Mouse (Mus musculus): ENCODE measurements around the gene Nptx2. TPM values are rescaled to one million over a fixed set of nuclear protein-coding genes. Genes with fewer than 3 reads are reported as not detected.

Gene Nptx2
- total and polyA plus RNA-seq, 2 experiments from 2014 or later, result 7.6 to 36.1 TPM

DNA sequence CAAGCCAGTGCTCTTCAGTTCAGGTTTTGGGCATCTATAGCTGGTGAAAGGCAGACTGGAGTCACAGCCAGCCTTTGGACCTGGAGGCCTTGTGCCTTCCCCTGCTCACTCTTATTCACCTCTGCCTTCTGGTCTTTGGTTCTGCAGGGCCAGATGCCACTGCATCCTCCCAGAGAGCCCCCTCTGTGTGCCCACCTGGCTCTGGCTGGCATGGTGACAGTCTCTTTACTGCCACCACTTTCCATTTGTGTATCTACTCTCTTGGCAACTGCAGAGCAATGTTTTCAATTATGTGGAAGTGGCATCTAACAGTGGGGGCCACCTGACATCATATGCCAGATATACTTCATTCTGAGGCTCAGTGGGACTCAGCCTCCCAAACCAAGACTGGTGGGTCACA lies 12.8 kb downstream of the Nptx2 start:
- H3K4me2 ChIP-seq (ENCODE audit: low read depth, low read length), result no peak overlapping the region
- no peak overlapping the region for H3K27ac ChIP-seq
- no peak overlapping the region for H3K9ac ChIP-seq (replicated peaks; ENCODE audit: low read length)
- peaks cover 6% of the 10 kb centered on the region; the same call in 1 of the 2 replicates for H3K4me1 ChIP-seq (ENCODE audit: insufficient read depth, low read length)
- H3K36me3 ChIP-seq (ENCODE audit: insufficient read depth, low read length), result no peaks in the 10 kb centered on the region
- no peak overlapping the region for H3K4me3 ChIP-seq (ENCODE audit: low read length)
- no peaks in the 10 kb centered on the region for H3K9me3 ChIP-seq (ENCODE audit: low read length)
- H3K27me3 ChIP-seq (ENCODE audit: insufficient read depth, low read length), result no peaks in the 10 kb centered on the region
- no peak for TF ChIP-seq CTCF (IDR thresholded peaks at IDR 0.05; ENCODE audit: low read depth)
- no peak for ATAC-seq
- DNase-seq (ENCODE audit: low spot score), result peak; percentile 28

DNA sequence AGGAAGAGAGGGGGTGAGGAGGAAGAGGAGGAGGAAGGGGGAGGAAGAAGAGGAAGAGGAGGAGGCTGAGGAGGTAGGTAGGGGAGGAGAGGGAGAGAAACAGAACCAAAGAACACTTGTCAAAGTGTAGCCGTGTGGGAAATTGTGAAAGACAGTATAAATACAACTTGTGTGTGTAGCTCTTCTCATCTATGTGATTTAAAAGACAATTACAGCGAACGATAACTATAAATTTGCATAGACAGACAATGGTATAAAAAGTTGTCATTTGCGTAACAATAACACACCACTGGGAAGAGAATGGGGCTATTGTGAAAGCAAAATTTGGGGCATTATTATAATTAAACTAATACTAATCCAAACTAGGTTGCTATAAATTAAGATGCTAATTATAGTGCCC lies 20.0 kb downstream of the Nptx2 start:
- Histone ChIP-seq H3K9me3 (ENCODE audit: low read length) (no peaks in the 10 kb centered on the region), H3K27ac (no peak overlapping the region), H3K9ac (replicated peaks; ENCODE audit: low read length) (no peak overlapping the region), H3K4me3 (ENCODE audit: low read length) (no peak overlapping the region), H3K4me2 (ENCODE audit: low read depth, low read length) (no peak overlapping the region), H3K36me3 (ENCODE audit: insufficient read depth, low read length) (no peaks in the 10 kb centered on the region), H3K27me3 (ENCODE audit: insufficient read depth, low read length) (no peaks in the 10 kb centered on the region), H3K4me1 (ENCODE audit: insufficient read depth, low read length) (no peaks in the 10 kb centered on the region)
- no peak for TF ChIP-seq CTCF (IDR thresholded peaks at IDR 0.05; ENCODE audit: low read depth)
- no peak for DNase-seq (ENCODE audit: low spot score)
- ATAC-seq, result no peak
- 52% methylated on average over 4 of the region's 4 CpGs for WGBS

DNA sequence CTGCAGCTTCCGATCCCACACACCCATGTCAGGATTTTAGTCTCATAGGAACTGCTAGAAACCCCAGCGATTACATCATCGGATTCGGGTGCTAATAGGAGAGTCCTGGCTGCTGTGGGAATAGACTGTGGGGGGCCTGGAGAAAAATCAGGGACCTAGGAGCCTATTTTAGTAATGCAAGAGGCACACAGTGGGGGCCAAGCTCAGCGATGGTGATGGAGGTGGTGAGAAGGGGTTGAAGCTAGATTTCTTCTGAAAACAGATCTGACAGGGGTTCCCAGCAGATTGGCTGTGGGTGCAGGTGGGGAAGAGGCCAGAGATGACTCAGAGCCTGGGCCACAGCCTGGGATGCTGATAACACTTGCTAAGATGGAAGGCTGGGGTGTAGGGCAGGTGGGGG lies 39.4 kb downstream of the Nptx2 start:
- no peak for TF ChIP-seq CTCF (IDR thresholded peaks at IDR 0.05; ENCODE audit: low read depth)
- Histone ChIP-seq H3K4me2 (ENCODE audit: low read depth, low read length) (no peak overlapping the region), H3K27me3 (ENCODE audit: insufficient read depth, low read length) (no peaks in the 10 kb centered on the region), H3K4me1 (ENCODE audit: insufficient read depth, low read length) (no peaks in the 10 kb centered on the region), H3K4me3 (ENCODE audit: low read length) (no peak overlapping the region), H3K36me3 (ENCODE audit: insufficient read depth, low read length) (no peaks in the 10 kb centered on the region), H3K27ac (no peak overlapping the region), H3K9ac (replicated peaks; ENCODE audit: low read length) (no peak overlapping the region), H3K9me3 (ENCODE audit: low read length) (no peaks in the 10 kb centered on the region; the same call in 1 of the 2 replicates)
- DNase-seq (ENCODE audit: low spot score) (no peak), ATAC-seq (no peak)
- 93% methylated on average over 5 of the region's 5 CpGs for WGBS

DNA sequence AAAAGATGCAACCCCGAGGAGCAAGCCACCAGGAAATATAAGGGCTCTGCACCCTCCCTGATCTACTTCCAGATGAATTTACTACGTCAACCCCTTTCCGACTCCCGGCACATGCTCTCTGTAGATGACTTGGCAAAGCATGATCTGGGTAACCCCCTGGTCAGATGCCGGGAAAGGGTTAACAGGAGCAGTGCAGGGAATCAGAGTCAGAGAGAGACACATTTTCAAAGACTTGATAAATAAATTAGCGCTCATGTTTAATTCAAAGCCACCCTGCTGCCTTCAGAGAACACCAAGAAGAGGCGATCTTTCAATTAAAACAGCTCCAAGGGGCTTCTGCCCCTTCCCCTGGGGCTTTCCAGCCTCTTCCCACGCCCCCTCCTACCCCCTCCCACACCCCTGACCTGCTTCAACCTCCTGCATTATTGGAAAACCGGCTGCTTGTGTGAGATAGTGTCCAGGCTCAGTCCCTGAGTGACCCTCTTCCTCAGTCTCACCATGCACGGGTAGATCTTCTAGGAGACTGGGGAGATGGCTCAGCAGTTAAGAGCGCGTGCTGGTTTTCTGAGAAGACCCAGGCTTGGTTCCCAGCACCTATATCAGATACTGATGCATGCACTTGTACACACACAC lies 45.7 kb downstream of the Nptx2 start:
- no peak overlapping the region for H3K4me3 ChIP-seq (ENCODE audit: low read length)
- no peaks in the 10 kb centered on the region for H3K4me1 ChIP-seq (ENCODE audit: insufficient read depth, low read length)
- 15% methylated on average over 12 of the region's 12 CpGs for WGBS
- no peak overlapping the region for H3K4me2 ChIP-seq (ENCODE audit: low read depth, low read length)
- peak; percentile 12; the same call in 1 of the 2 replicates for ATAC-seq
- DNase-seq (ENCODE audit: low spot score), result no peak
- H3K9me3 ChIP-seq (ENCODE audit: low read length), result no peaks in the 10 kb centered on the region; the same call in 1 of the 2 replicates
- no peaks in the 10 kb centered on the region for H3K27me3 ChIP-seq (ENCODE audit: insufficient read depth, low read length)
- H3K36me3 ChIP-seq (ENCODE audit: insufficient read depth, low read length), result no peaks in the 10 kb centered on the region
- no peak overlapping the region for H3K9ac ChIP-seq (replicated peaks; ENCODE audit: low read length)
- H3K27ac ChIP-seq, result no peak overlapping the region
- no peak for TF ChIP-seq CTCF (IDR thresholded peaks at IDR 0.05; ENCODE audit: low read depth)

DNA sequence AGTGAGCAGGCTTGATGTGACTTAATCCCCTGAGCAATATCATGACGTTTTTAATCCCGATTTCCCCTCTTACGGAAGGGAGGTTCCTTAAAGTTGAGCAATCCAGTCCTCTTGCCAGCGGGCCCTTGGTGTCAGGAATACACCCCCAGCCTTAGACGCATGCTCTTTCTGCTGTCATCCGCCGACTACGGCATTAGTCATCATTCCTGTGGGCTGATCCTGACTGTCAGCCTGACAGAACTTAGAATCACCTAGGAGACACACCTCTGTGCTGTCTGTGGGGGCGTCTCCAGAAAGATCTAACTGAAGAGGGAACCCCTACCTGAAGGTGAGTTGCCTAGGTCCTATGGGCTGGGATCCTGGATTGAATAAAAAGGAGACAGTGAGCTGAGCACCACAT lies 49.1 kb downstream of the Nptx2 start:
- ATAC-seq (no peak), DNase-seq (ENCODE audit: low spot score) (no peak)
- no peak overlapping the region for H3K9ac ChIP-seq (replicated peaks; ENCODE audit: low read length)
- H3K4me1 ChIP-seq (ENCODE audit: insufficient read depth, low read length), result no peaks in the 10 kb centered on the region
- H3K4me3 ChIP-seq (ENCODE audit: low read length), result no peak overlapping the region
- no peaks in the 10 kb centered on the region for H3K36me3 ChIP-seq (ENCODE audit: insufficient read depth, low read length)
- no peak overlapping the region for H3K4me2 ChIP-seq (ENCODE audit: low read depth, low read length)
- no peak overlapping the region for H3K27ac ChIP-seq
- 92% methylated on average over 9 of the region's 9 CpGs for WGBS
- no peak for TF ChIP-seq CTCF (IDR thresholded peaks at IDR 0.05; ENCODE audit: low read depth)
- no peaks in the 10 kb centered on the region for H3K27me3 ChIP-seq (ENCODE audit: insufficient read depth, low read length)
- no peaks in the 10 kb centered on the region for H3K9me3 ChIP-seq (ENCODE audit: low read length)

Other genes starting within 250 kb of the Nptx2 start
- 0.63 and 1.3 TPM in 2 replicates for gene Baiap2l1, start 187.8 kb upstream of the Nptx2 start, total RNA-seq (2014; rRNA removed)
- 1.8 and 1.9 TPM in 2 replicates for gene Baiap2l1, start 187.8 kb upstream of the Nptx2 start, polyA plus RNA-seq (2015; fragmentation: Nextera tagmentation; extraction: Ambion mirVana)
- gene Tmem130, start 215.9 kb downstream of the Nptx2 start, total RNA-seq (2014; rRNA removed), result 310 and 321 TPM in 2 replicates
- gene Tmem130, start 215.9 kb downstream of the Nptx2 start, polyA plus RNA-seq (2015; fragmentation: Nextera tagmentation; extraction: Ambion mirVana), result 412 and 459 TPM in 2 replicates
- 149 and 156 TPM in 2 replicates for gene Trrap, start 221.8 kb downstream of the Nptx2 start, total RNA-seq (2014; rRNA removed)
- 58.4 and 61.2 TPM in 2 replicates for gene Trrap, start 221.8 kb downstream of the Nptx2 start, polyA plus RNA-seq (2015; fragmentation: Nextera tagmentation; extraction: Ambion mirVana)

All from hindbrain, postnatal 0 days (tissue).